Mouse (Mus musculus) thymus, adult 2 months (tissue): ENCODE results near the gene Slc33a1. TPM values are rescaled to one million over a fixed set of nuclear protein-coding genes. Genes with fewer than 3 reads are reported as not detected.

Experiments used
- DNase-seq: peaks from one replicate; pipeline ENCODE4 v3.0.0; 2021
- H3K27ac ChIP-seq: fragments of 200-500 bp; 2 replicates; pipeline ENCODE4 v1.5.1; 2012; ENCODE audit warnings: low read length, control low read depth; ENCODE audit not compliant: control insufficient read depth, insufficient read depth
- H3K27me3 ChIP-seq: fragments of 200-500 bp; 2 replicates; pipeline ENCODE4 v1.6.1; 2012; ENCODE audit warnings: mild to moderate bottlenecking, low read length, moderate library complexity, mixed read lengths; ENCODE audit not compliant: control insufficient read depth, insufficient read depth
- H3K36me3 ChIP-seq: fragments of 200-500 bp; 2 replicates; pipeline ENCODE4 v1.6.1; 2012; ENCODE audit warnings: mild to moderate bottlenecking, low read length, moderate library complexity; ENCODE audit not compliant: control insufficient read depth, insufficient read depth
- H3K4me1 ChIP-seq: fragments of 200-500 bp; replicated peaks from 2 replicates; pipeline ENCODE4 v1.6.1; 2012; ENCODE audit warnings: low read length; ENCODE audit not compliant: control insufficient read depth, insufficient read depth
- H3K4me3 ChIP-seq: fragments of 200-500 bp; 2 replicates; pipeline ENCODE4 v1.5.1; 2012; ENCODE audit warnings: mild to moderate bottlenecking, low read length, control low read depth, moderate library complexity; ENCODE audit not compliant: control insufficient read depth, insufficient read depth
- CTCF ChIP-seq: fragments of 200-500 bp; IDR thresholded peaks from 2 replicates; pipeline ENCODE4 v1.5.1; 2012; ENCODE audit warnings: mild to moderate bottlenecking, control low read depth, low read length, moderate library complexity, borderline replicate concordance; ENCODE audit not compliant: control insufficient read depth, poor library complexity, insufficient read depth; ENCODE audit errors: extremely low read depth
- POLR2A ChIP-seq: fragments of 200-500 bp; IDR thresholded peaks from 2 replicates; pipeline ENCODE4 v1.6.1; 2012; ENCODE audit warnings: mild to moderate bottlenecking, low read length, control low read depth, moderate library complexity; ENCODE audit not compliant: control insufficient read depth, poor library complexity, insufficient read depth; ENCODE audit errors: extremely low read depth
- WGBS: fragments of 180-500 bp; shearing (Covaris S2); methylation state at CpG from one replicate; pipeline ENCODE4 v1.1.7; 2018; 5-methylcytosine and 5-hydroxymethylcytosine counted together
- polyA plus RNA-seq: library from polyadenylated mRNA; depleted of rRNA; stranded (reverse); fragments of >200 nt; gene quantifications from 2 replicates; pipeline ENCODE4 v1.2.3, GENCODE M21; 2012

The Slc33a1 gene
- polyA plus RNA-seq, 1 experiment, result 17.9 TPM

DNA sequence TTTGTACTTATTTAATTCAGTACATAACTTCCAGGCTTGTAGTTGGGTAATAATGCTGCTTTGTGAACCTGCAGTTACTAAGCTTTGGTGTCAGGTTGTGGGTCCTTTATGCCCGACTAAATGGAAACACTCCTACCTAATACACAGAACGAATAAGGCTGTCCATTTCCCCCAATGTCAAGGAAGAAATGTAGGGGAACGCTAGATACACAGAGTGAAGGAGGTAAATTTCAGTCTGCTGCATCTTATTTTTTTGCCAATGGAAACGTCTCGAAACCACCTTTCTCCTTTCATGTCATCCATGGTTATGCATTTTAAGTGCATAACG is 318 bp upstream of the Slc33a1 start:
- H3K4me3 ChIP-seq, result no peak overlapping the region; the same call in 1 of the 2 replicates
- no peaks in the 10 kb centered on the region for H3K27me3 ChIP-seq
- H3K4me1 ChIP-seq, result peaks cover 3% of the 10 kb centered on the region; the same call in 1 of the 2 replicates
- 90% methylated on average over 6 of the region's 6 CpGs for WGBS
- no peak for DNase-seq
- no peak overlapping the region for H3K27ac ChIP-seq
- no peaks in the 10 kb centered on the region for H3K36me3 ChIP-seq
- TF ChIP-seq CTCF (no peak), POLR2A (no peak)

GRCm38 (mm10) chr3:63963421-63964099 is 1.0 kb downstream of the Slc33a1 start:
- no peaks in the 10 kb centered on the region for H3K36me3 ChIP-seq
- TF ChIP-seq POLR2A (no peak), CTCF (no peak)
- WGBS, result 5% methylated on average over 25 of the region's 25 CpGs
- DNase-seq, result peak; percentile 5
- H3K27ac ChIP-seq, result peak overlapping the region; percentile 12; the same call in 1 of the 2 replicates
- no peaks in the 10 kb centered on the region for H3K27me3 ChIP-seq
- H3K4me3 ChIP-seq, result peak overlapping the region; percentile 63
- H3K4me1 ChIP-seq, result peaks cover 3% of the 10 kb centered on the region; the same call in 1 of the 2 replicates

- no peak overlapping the region for H3K4me3 ChIP-seq
- H3K27me3 ChIP-seq, result no peaks in the 10 kb centered on the region
- H3K36me3 ChIP-seq, result no peaks in the 10 kb centered on the region
- no peak overlapping the region for H3K27ac ChIP-seq
- no peak for DNase-seq
- 94% methylated on average over 3 of the region's 3 CpGs for WGBS
- TF ChIP-seq POLR2A (no peak), CTCF (no peak)
- H3K4me1 ChIP-seq, result no peaks in the 10 kb centered on the region
These were observed 14.7 kb downstream of the Slc33a1 start for GRCm38 (mm10) chr3:63949837-63950236.

GRCm38 (mm10) chr3:63941204-63941850 is 23.2 kb downstream of the Slc33a1 start:
- no peak for DNase-seq
- H3K27ac ChIP-seq, result no peak overlapping the region
- TF ChIP-seq CTCF (no peak), POLR2A (no peak)
- H3K4me1 ChIP-seq, result no peaks in the 10 kb centered on the region
- no peaks in the 10 kb centered on the region for H3K27me3 ChIP-seq
- 82% methylated on average over 2 of the region's 2 CpGs for WGBS
- H3K36me3 ChIP-seq, result peaks cover 10% of the 10 kb centered on the region; the same call in 1 of the 2 replicates
- H3K4me3 ChIP-seq, result no peak overlapping the region

GRCm38 (mm10) chr3:63938928-63939327 is 25.6 kb downstream of the Slc33a1 start:
- 98% methylated on average over 2 of the region's 2 CpGs for WGBS
- TF ChIP-seq POLR2A (no peak), CTCF (no peak)
- no peaks in the 10 kb centered on the region for H3K27me3 ChIP-seq
- no peaks in the 10 kb centered on the region for H3K4me1 ChIP-seq
- no peak overlapping the region for H3K4me3 ChIP-seq
- no peak for DNase-seq
- H3K36me3 ChIP-seq, result peaks cover 4% of the 10 kb centered on the region; the same call in 1 of the 2 replicates
- H3K27ac ChIP-seq, result no peak overlapping the region

GRCm38 (mm10) chr3:63928878-63929859 is 35.4 kb downstream of the Slc33a1 start, which contains the start of gene E130311K13Rik:
Gene E130311K13Rik, minus strand, starts transcription at chr3:63929472.
- peak; percentile 85 for DNase-seq
- WGBS, result 6% methylated on average over 48 of the region's 48 CpGs
- 0 out of 2 replicates have a peak, but pooled peaks cover 2% of the 10 kb centered on the region for H3K4me1 ChIP-seq
- TF ChIP-seq POLR2A (peak; percentile 47; the same call in 1 of the 2 replicates), CTCF (peak; percentile 98)
- no peak within 1 kb of the TSS for H3K27ac ChIP-seq
- H3K4me3 ChIP-seq, result peak within 1 kb of the TSS; percentile 72
- no peaks in the 10 kb centered on the region for H3K27me3 ChIP-seq
- no peaks in the 10 kb centered on the region for H3K36me3 ChIP-seq
